Mouse (Mus musculus): ENCODE measurements at regions not wholly inside any gene's neighbourhood (a gene's known extent, or its start where the extent isn't known, plus 50 kb on each side); places are given as distances from the start of the nearest gene placed in this dataset.

DNA sequence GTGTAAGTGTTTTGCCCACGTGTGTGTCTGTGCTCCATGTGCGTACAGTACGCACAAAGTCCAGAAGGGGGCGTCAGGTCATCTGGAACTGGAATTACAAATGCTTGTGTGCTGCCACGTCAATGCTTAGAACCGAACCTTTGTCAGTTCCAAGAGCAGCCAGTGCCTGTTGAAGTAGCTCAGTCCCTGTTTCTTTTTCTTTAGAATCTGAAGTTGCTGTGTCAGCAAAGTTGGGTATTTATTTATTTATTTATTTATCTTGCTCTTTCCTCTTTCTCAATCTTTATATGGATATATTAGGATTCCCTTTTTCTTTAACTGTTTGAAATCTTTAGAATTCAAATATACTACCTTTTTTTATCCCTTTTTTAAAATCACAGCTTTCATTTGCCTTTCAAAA lies 567.6 kb upstream of the Mki67 start:
- DNase-seq = no peak

- no peak for DNase-seq
Observed at GRCm38 (mm10) chr7:136285606-136286005, 569.4 kb upstream of the Mki67 start.

- DNase-seq = peak; percentile 66 to 72
Observed at GRCm38 (mm10) chr7:136293536-136294145, 577.5 kb upstream of the Mki67 start.

DNA sequence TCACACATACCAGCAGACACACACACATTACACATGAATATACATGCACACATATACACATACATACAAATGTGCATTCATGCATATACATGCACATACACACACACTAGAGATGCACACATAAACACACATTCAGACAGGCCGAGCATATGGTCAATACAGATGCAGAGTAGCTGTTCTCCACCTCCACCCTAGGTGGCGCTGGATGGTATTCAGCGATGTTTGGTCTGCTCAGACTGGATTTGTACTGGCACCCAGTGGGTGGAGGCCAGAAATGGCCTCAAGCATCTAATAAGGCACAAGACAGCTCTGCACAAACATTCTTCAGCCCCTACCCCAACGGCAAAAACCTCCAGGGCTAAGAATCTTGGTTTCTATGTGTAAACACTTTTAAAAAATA lies 578.3 kb upstream of the Mki67 start:
- DNase-seq = peak in 1 of 2 experiments; percentile 59

GRCm38 (mm10) chr7:136297901-136298513 lies 581.8 kb upstream of the Mki67 start:
- peak in 1 of 2 experiments; percentile 20 for DNase-seq

- DNase-seq = no peak
Observed at GRCm38 (mm10) chr7:136306137-136306536, 588.3 kb upstream of the Mgmt start.

GRCm38 (mm10) chr7:136308765-136309164 lies 585.6 kb upstream of the Mgmt start:
- DNase-seq = no peak

- DNase-seq = no peak
Observed at GRCm38 (mm10) chr7:136327281-136327680, 567.1 kb upstream of the Mgmt start.

DNA sequence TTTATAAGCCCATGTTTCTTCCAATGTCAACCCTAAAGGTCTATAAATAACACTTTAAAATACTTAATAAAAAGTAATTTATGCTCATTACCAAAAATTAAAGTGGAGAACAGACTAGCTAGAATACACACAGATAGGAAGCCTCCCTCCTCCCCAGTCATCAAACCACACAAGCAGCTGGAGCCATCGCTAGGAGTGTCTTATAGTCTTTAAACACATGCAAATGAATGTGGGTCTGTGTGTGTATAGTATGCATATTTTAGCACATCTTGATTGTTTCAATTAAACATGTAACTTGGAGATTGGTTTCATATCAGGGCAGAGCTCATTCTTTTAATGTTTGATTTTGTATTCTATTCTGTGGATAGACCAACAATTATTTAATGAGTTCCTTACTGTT lies 564.0 kb upstream of the Mgmt start:
- no peak for DNase-seq

- DNase-seq = no peak
Observed at GRCm38 (mm10) chr7:136332805-136333204, 561.6 kb upstream of the Mgmt start.

GRCm38 (mm10) chr7:136341599-136342210 lies 552.7 kb upstream of the Mgmt start:
- DNase-seq = no peak

- DNase-seq = no peak
Observed at GRCm38 (mm10) chr7:136342211-136342799, 552.1 kb upstream of the Mgmt start.

- DNase-seq = peak; percentile 86 to 91
Observed at GRCm38 (mm10) chr7:136342822-136343221, 551.6 kb upstream of the Mgmt start.

DNA sequence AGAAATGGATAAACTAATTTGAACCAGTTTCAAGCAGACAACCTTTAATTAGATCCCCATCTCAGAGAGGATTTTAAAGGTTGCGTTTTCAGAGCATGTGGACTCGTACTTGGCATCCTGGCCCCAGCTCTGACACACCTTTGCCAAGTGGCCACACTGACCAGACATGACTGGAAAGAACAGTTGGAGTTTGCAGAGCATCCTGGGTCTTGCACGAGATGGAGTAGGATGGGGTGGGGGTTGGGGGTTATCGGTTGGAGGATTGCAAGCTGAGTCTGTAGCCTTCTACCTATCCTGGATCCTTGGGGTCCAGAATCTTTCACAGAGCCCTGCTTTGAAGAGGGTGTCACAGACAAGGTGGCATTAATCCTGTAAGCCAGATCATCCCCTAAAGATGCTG lies 550.9 kb upstream of the Mgmt start:
- DNase-seq = no peak

GRCm38 (mm10) chr7:136345051-136345450 lies 549.4 kb upstream of the Mgmt start:
- DNase-seq = no peak

DNA sequence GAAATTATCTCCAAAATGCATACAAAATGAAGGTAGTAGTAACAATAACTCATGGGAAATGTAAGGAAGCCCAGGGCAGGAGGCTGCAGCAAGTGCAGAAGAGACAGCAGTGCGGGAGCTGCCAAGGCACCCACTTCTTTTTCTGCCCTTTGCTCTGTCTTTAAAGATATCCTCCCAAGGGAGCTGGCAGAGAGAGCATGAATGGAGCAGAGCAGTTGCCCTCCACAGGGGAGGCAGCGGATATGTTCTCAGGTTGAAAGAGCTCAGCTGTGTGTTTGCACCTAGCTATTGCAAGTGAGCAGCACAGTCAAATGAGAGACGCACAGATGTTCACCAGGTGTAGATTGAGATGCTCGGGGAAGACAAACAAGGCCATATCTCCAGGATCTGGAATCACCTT lies 547.9 kb upstream of the Mgmt start:
- peak; percentile 33 to 45 for DNase-seq

DNA sequence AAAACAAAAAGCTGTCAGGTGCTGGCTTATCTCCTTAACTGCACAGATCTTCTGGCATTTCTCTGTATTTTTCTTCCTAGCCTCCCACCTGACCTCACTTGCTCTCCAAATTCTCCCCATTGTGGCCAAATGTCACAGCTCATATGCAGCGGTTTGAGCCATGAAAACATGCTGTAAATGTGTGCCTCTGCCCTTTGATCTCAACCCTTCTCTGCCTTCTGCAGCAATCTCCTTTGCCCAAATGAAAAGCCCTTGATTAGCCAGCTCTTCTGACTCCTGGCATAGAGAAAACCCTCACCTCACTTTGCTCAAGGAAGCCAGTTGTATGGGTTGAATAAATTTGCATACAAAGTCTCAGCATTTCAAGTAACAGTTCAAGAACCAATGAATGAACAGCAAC lies 546.1 kb upstream of the Mgmt start:
- DNase-seq = no peak

GRCm38 (mm10) chr7:136349651-136350050 lies 544.8 kb upstream of the Mgmt start:
- no peak for DNase-seq

DNA sequence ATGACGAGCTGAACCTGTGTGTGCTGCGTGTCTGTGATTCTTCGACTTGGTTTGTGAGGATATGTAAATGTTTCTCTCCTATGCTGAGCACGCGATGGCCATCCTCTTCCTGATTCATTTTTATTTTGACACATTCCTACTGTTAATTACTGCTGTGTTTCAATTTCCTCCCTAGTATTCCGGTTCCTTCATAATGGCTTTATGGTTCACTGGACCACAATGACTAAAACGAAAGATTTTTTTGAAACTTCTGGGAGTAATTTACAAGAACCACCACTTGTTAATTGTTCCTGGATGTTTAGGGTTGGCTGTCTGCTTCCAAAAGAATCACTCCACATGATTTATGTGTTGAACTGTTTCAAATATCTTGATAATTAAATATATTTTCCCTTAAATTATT lies 537.4 kb upstream of the Mgmt start:
- DNase-seq = no peak

DNA sequence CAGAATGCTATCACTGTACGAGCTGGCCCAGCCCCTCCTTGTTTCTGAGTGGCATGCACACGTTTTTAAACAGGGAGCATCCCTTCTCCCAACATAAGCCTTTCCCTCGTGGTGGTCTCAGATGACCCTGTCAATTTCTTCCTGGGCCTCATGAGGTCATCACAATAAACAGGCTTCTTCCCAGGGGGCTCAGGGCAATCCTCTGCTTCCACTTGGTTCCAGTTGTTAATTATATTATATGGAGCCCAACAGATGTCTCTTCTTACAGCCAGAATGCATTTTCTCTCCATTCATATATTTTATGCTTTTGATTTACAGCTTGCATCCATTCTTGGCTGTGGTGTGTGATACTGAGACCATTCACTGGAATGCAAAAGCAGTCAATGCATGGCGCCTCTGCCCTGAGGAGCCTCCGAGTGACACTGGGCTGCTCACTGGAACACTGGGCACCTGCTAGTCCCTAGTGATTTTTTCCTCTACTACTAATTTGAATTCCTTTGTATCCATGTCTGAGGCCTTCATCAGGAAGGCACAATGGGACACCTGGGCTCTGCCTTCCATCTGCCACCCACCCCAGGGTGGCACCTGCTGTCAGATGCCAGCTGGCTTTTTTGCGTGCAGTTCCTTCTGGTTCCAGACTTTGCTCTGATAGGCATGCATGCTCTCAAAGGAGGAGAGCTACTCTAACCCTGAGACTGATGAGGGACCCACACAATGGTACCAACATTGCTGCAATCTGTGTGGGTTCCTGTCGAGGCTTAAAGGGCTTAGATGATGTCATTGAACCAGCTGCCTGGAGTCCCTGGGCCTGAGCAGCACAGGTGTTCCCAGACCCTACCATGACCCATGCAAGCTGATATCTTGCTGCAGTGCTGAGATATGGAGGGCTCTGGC lies 528.8 kb upstream of the Mgmt start:
- DNase-seq = no peak

- DNase-seq = no peak
Observed at GRCm38 (mm10) chr7:136377259-136377658, 517.2 kb upstream of the Mgmt start.

GRCm38 (mm10) chr7:136377742-136378141 lies 516.7 kb upstream of the Mgmt start:
- DNase-seq = no peak

GRCm38 (mm10) chr7:136378321-136378720 lies 516.1 kb upstream of the Mgmt start:
- DNase-seq = no peak

All from kidney, postnatal 36 days (tissue).